In genomic region chr7:132972079-132972478, GRCm38 (mm10) we compare ENCODE assay signal across 1 mouse cellular context.
TF ChIP-seq lines count a peak whose summit lies in the region.

No protein-coding gene starts in this region.

TF ChIP-seq in MEL, 35 proteins besides CTCF, POLR2A, EP300 and RAD21 (continued from another document):
- TF ChIP-seq USF1 (IDR thresholded peaks at IDR 0.05; ENCODE audit: low read depth, low read length) (no peak), HCFC1 (IDR thresholded peaks at IDR 0.05; ENCODE audit: low read depth, low read length) (no peak)
